Mouse (Mus musculus): ENCODE measurements at regions not wholly inside any gene's neighbourhood (a gene's known extent, or its start where the extent isn't known, plus 50 kb on each side); places are given as distances from the start of the nearest gene placed in this dataset.

GRCm38 (mm10) chr1:128819611-128820010 lies 227.5 kb upstream of the Cxcr4 start:
- no peak for TF ChIP-seq CTCF (IDR thresholded peaks at IDR 0.05; ENCODE audit: control insufficient read depth, insufficient read depth, insufficient replicate concordance, low read depth, low read length)
- TF ChIP-seq POLR2A (IDR thresholded peaks at IDR 0.05; ENCODE audit: control insufficient read depth, low read depth, low read length) = no peak
- Histone ChIP-seq H3K27me3 (ENCODE audit: control insufficient read depth, insufficient read depth, low read length) (no peaks in the 10 kb centered on the region), H3K27ac (ENCODE audit: control insufficient read depth, insufficient read depth, low read depth, low read length) (no peak overlapping the region), H3K4me1 (ENCODE audit: control insufficient read depth, insufficient read depth, low read length) (no peaks in the 10 kb centered on the region), H3K36me3 (ENCODE audit: control insufficient read depth, insufficient read depth, low read length) (no peaks in the 10 kb centered on the region), H3K4me3 (ENCODE audit: control insufficient read depth, low read depth, low read length) (no peak overlapping the region)

DNA sequence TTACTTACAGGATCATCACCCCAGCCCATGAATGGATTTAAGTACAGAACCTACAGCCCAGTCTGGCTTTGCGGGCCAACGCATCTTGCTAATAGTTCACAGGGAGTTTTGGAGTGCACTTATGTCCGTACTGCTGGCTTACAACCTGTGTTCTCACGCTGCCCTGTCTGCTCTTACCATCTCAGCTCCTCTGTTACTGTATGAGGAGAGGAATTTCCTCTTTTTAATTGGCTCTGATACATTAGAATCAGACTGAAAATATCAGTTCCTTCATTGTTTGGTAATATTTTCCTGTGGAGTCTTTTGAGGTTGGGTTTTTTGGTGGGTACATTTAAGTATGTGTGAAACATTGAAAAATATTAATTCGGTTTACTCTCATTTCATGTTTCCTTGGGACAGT lies 221.3 kb upstream of the Cxcr4 start:
- Histone ChIP-seq H3K27me3 (ENCODE audit: control insufficient read depth, insufficient read depth, low read length) (no peaks in the 10 kb centered on the region), H3K4me3 (ENCODE audit: control insufficient read depth, low read depth, low read length) (no peak overlapping the region), H3K36me3 (ENCODE audit: control insufficient read depth, insufficient read depth, low read length) (no peaks in the 10 kb centered on the region), H3K27ac (ENCODE audit: control insufficient read depth, insufficient read depth, low read depth, low read length) (no peak overlapping the region), H3K4me1 (ENCODE audit: control insufficient read depth, insufficient read depth, low read length) (peaks cover 2% of the 10 kb centered on the region)
- TF ChIP-seq POLR2A (IDR thresholded peaks at IDR 0.05; ENCODE audit: control insufficient read depth, low read depth, low read length) = no peak
- TF ChIP-seq CTCF (IDR thresholded peaks at IDR 0.05; ENCODE audit: control insufficient read depth, insufficient read depth, insufficient replicate concordance, low read depth, low read length) = no peak

DNA sequence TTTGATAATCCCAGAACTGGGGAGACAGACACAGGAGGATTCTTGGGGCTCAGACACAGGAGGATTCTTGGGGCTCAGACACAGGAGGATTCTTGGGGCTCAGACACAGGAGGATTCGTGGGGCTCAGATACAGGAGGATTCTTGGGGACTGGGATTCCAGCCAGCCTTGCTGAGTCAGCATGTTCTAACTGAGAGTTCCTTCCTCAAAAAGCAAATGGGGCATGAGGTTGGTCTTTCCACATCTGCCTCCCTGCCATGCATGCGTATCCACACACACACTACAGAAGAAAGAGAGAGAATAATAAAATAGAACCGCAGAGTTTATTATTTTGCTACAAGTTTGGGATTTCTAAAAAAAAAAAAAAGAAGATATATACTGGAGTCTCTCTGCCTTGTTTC lies 218.8 kb upstream of the Cxcr4 start:
- H3K27ac ChIP-seq (ENCODE audit: control insufficient read depth, insufficient read depth, low read depth, low read length) = no peak overlapping the region
- no peaks in the 10 kb centered on the region for H3K27me3 ChIP-seq (ENCODE audit: control insufficient read depth, insufficient read depth, low read length)
- H3K4me3 ChIP-seq (ENCODE audit: control insufficient read depth, low read depth, low read length) = no peak overlapping the region
- TF ChIP-seq CTCF (IDR thresholded peaks at IDR 0.05; ENCODE audit: control insufficient read depth, insufficient read depth, insufficient replicate concordance, low read depth, low read length) (no peak), POLR2A (IDR thresholded peaks at IDR 0.05; ENCODE audit: control insufficient read depth, low read depth, low read length) (no peak)
- peaks cover 2% of the 10 kb centered on the region for H3K4me1 ChIP-seq (ENCODE audit: control insufficient read depth, insufficient read depth, low read length)
- no peaks in the 10 kb centered on the region for H3K36me3 ChIP-seq (ENCODE audit: control insufficient read depth, insufficient read depth, low read length)

GRCm38 (mm10) chr1:128810094-128810493 lies 218.0 kb upstream of the Cxcr4 start:
- Histone ChIP-seq H3K27ac (ENCODE audit: control insufficient read depth, insufficient read depth, low read depth, low read length) (no peak overlapping the region), H3K36me3 (ENCODE audit: control insufficient read depth, insufficient read depth, low read length) (no peaks in the 10 kb centered on the region), H3K4me3 (ENCODE audit: control insufficient read depth, low read depth, low read length) (no peak overlapping the region), H3K27me3 (ENCODE audit: control insufficient read depth, insufficient read depth, low read length) (no peaks in the 10 kb centered on the region), H3K4me1 (ENCODE audit: control insufficient read depth, insufficient read depth, low read length) (peaks cover 2% of the 10 kb centered on the region)
- TF ChIP-seq CTCF (IDR thresholded peaks at IDR 0.05; ENCODE audit: control insufficient read depth, insufficient read depth, insufficient replicate concordance, low read depth, low read length) (no peak), POLR2A (IDR thresholded peaks at IDR 0.05; ENCODE audit: control insufficient read depth, low read depth, low read length) (no peak)

GRCm38 (mm10) chr1:128809601-128810000 lies 217.5 kb upstream of the Cxcr4 start:
- H3K4me1 ChIP-seq (ENCODE audit: control insufficient read depth, insufficient read depth, low read length) = peaks cover 2% of the 10 kb centered on the region
- TF ChIP-seq CTCF (IDR thresholded peaks at IDR 0.05; ENCODE audit: control insufficient read depth, insufficient read depth, insufficient replicate concordance, low read depth, low read length) = no peak
- TF ChIP-seq POLR2A (IDR thresholded peaks at IDR 0.05; ENCODE audit: control insufficient read depth, low read depth, low read length) = no peak
- no peak overlapping the region for H3K4me3 ChIP-seq (ENCODE audit: control insufficient read depth, low read depth, low read length)
- H3K27ac ChIP-seq (ENCODE audit: control insufficient read depth, insufficient read depth, low read depth, low read length) = no peak overlapping the region
- no peaks in the 10 kb centered on the region for H3K27me3 ChIP-seq (ENCODE audit: control insufficient read depth, insufficient read depth, low read length)
- no peaks in the 10 kb centered on the region for H3K36me3 ChIP-seq (ENCODE audit: control insufficient read depth, insufficient read depth, low read length)

GRCm38 (mm10) chr1:128808599-128808998 lies 216.5 kb upstream of the Cxcr4 start:
- Histone ChIP-seq H3K4me3 (ENCODE audit: control insufficient read depth, low read depth, low read length) (no peak overlapping the region), H3K27me3 (ENCODE audit: control insufficient read depth, insufficient read depth, low read length) (no peaks in the 10 kb centered on the region), H3K4me1 (ENCODE audit: control insufficient read depth, insufficient read depth, low read length) (peaks cover 2% of the 10 kb centered on the region), H3K27ac (ENCODE audit: control insufficient read depth, insufficient read depth, low read depth, low read length) (no peak overlapping the region), H3K36me3 (ENCODE audit: control insufficient read depth, insufficient read depth, low read length) (no peaks in the 10 kb centered on the region)
- no peak for TF ChIP-seq POLR2A (IDR thresholded peaks at IDR 0.05; ENCODE audit: control insufficient read depth, low read depth, low read length)
- TF ChIP-seq CTCF (IDR thresholded peaks at IDR 0.05; ENCODE audit: control insufficient read depth, insufficient read depth, insufficient replicate concordance, low read depth, low read length) = no peak

DNA sequence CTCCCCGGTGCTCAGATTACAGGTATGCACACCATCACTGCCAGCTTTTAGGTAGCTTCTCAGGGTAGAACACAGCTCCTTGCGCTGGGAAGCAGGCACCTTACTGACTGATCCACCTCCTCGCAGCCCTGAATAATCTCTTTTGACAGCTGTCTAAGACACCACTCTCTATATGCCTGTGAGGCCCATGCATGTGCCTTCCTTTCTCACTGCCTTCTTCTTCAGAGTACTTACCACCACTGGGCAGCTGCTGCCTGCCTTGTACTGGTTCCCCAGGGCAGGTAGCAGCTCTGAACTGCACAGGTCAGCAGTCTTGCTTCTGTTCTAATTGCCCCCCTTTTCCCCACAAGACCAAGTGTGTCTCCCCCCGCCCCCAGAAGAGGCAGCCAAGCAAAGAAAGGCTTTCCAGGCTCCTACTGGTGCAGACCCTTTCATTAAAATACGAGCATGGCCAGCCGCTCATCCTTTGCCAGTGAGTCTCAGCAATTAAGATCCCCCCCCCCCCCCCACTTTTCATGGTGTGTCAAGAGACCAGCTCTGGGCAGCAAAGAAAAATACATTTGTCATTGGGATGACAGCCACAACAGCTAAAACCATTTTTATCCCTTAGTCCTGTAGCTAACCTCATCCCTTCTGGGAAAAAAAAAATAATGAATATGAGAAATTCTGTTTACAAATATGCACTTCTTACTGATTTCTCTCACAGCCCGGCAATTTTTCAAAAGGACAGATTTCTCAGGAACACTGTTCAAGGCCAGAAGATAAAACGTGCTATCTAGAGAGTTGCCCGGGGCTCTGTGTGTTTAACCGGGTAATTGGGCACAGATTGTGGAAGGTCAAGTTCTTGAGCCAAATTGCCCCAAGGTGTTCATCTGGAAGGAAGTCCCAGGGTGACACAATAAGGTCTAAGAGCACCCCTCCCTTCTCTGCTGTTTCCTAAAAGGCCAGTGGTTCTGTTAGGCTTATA lies 213.9 kb upstream of the Cxcr4 start:
- H3K27me3 ChIP-seq (ENCODE audit: control insufficient read depth, insufficient read depth, low read length) = no peaks in the 10 kb centered on the region
- no peak overlapping the region for H3K27ac ChIP-seq (ENCODE audit: control insufficient read depth, insufficient read depth, low read depth, low read length)
- H3K4me1 ChIP-seq (ENCODE audit: control insufficient read depth, insufficient read depth, low read length) = peaks cover 2% of the 10 kb centered on the region
- H3K36me3 ChIP-seq (ENCODE audit: control insufficient read depth, insufficient read depth, low read length) = no peaks in the 10 kb centered on the region
- TF ChIP-seq CTCF (IDR thresholded peaks at IDR 0.05; ENCODE audit: control insufficient read depth, insufficient read depth, insufficient replicate concordance, low read depth, low read length) = no peak
- TF ChIP-seq POLR2A (IDR thresholded peaks at IDR 0.05; ENCODE audit: control insufficient read depth, low read depth, low read length) = no peak
- no peak overlapping the region for H3K4me3 ChIP-seq (ENCODE audit: control insufficient read depth, low read depth, low read length)
